Mouse (Mus musculus) intestine, embryonic 14.5 days (tissue): Measurements from ENCODE around the gene Mipep. TPM values are rescaled to one million over a fixed set of nuclear protein-coding genes. Genes with fewer than 3 reads are reported as not detected.

ENCODE experiments used
- polyA plus RNA-seq: library from polyadenylated mRNA; unstranded; fragments of >200 nt; fragmentation: Nextera tagmentation; extraction: Ambion mirVana; gene quantifications from 2 replicates; pipeline ENCODE4 v1.2.1, GENCODE M21; 2014

Mipep gene
- polyA plus RNA-seq, 1 experiment from 2014 or later = 21.2 TPM

Other genes starting within 250 kb of the Mipep start
- 23.1 and 26.9 TPM in 2 replicates for gene Spata13, start 150.6 kb upstream of the Mipep start, polyA plus RNA-seq
- 0.12 and 0.15 TPM in 2 replicates for gene C1qtnf9, start 16.4 kb upstream of the Mipep start, polyA plus RNA-seq